Mouse (Mus musculus): ENCODE data around the gene Cxcr1.

GRCm38 (mm10) chr1:74230992-74231391 lies 36.6 kb upstream of the Cxcr1 start:
- TF ChIP-seq CTCF (IDR thresholded peaks at IDR 0.05; ENCODE audit: borderline replicate concordance, control insufficient read depth, extremely low read depth, insufficient read depth, low read length, poor library complexity) (no peak), POLR2A (IDR thresholded peaks at IDR 0.05; ENCODE audit: control insufficient read depth, extremely low read depth, insufficient read depth, low read length, poor library complexity) (no peak)

Measured in thymus, adult 2 months (tissue).